Mouse (Mus musculus): ENCODE data around the gene Ankrd63. TPM values are rescaled to one million over a fixed set of nuclear protein-coding genes. Genes with fewer than 3 reads are reported as not detected.

Ankrd63 gene
- polyA plus RNA-seq (2016; fragmentation: Nextera tagmentation; extraction: Ambion mirVana) = not detected in 2 replicates

DNA sequence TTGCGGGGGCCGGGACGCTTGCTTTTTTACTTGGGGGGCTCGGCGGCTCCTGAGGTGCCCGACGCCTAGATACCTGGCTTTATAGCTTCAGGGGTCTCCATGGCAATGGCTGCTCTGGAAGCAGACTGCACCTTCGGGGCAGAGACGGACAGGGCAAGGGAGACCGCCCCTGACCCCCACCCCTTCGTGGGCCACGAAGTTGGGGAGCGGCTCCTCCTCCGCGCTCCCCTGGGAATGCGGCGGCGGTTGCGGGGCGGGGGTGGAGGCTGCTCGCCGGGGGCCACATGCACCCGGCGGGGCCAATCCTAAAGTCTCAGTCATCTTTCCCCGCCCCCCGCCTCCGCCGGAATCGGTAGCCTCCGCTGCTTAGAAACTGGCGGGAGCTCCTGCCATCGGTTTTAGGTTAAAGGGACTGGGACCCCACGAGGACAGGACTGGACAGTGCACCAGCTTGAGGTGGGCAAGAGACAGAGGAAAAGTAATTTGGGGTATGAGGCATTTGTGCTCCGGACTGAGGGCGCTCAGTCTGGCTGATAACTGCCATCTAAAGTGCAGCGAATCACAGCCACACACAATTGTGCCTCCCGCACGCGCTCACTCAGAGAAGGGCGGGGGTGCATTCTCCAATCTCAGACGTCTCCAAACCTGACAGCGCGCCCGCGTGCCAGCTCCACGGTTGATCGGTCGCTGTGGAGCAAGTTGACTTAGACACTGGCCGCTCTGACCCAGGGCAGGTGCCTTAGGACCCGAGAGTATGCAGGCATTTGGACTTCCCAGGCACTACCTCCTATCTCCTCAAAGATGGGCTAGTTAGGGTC is at the start of gene Ankrd63:
TSS of gene Ankrd63 (minus strand) at position 51 of the 818 bp plus-strand sequence.
- Histone ChIP-seq H3K27ac (peak within 1 kb of the TSS; percentile 47), H3K9me3 (replicated peaks) (no peaks in the 10 kb centered on the region), H3K4me3 (peak within 1 kb of the TSS; percentile 50), H3K4me1 (peaks cover 47% of the 10 kb centered on the region), H3K27me3 (ENCODE audit: low read depth, poor library complexity, severe bottlenecking) (peaks cover 100% of the 10 kb centered on the region), H3K36me3 (no peaks in the 10 kb centered on the region)
- 2% methylated on average over 50 of the region's 50 CpGs for WGBS
- no peak for DNase-seq (ENCODE audit: low spot score)

DNA sequence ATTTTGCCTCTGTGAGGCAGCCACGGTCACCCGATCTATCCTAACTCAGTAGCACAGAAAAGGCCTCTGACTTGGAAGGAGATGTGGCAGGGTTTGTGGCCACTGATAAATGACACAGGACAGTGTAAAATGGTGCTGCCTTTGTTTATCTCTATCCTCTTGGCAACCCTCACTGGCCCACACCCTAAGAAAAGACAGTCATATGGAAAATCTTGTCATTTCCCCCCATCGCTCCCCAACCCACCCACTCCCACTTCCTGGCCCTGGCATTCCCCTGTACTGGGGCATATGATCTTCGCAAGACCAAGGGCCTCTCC is 49.0 kb upstream of the Ankrd63 start:
- H3K27ac ChIP-seq = peak overlapping the region; percentile 21; the same call in 1 of the 2 replicates
- H3K36me3 ChIP-seq = 0 out of 2 replicates have a peak, but pooled peaks cover 4% of the 10 kb centered on the region

DNA sequence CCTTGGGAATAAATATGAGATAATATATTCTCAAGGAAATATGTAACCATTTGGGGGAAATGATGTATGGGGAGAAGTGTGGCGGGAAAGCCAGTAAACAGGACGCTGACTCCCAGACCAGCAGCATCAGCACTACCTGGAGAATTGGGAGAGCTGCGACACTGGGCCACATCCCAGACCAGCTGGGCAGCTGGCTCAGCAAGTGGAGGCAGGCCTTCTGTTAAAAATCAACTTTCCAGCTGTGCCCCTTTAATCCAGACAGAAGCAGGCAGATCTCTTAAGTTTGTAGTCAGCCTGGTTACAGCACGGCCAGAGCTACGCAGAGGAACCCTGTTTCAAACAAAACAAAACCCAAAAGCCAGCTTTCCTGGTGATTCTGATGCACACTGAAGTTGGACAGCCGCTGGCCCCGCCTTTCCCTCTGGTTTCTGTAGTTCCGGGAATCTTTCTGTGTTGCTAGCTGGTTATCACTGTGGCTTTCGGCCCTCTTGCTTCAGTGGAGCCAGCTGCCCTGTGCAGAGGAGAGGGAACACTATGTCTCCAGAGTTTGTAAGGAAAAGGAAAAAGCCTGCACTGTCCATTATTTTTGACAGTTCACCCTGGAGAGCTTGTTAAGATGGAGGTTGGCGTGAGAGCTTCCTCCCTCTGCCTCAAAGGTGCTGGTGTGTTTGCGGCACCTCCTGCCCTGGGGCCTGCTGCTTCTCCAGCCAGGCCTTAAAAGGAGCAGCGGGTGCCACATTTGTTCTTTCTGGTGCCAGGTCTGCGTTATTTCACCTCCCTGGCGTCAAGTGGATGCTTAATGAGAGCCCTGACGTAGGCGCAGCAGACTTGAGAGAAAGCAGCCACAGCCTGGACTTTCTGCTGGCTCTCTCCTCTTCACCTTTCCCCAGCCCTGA is 48.4 kb upstream of the Ankrd63 start:
- H3K4me3 ChIP-seq = no peak overlapping the region
- 63% methylated on average over 16 of the region's 16 CpGs for WGBS
- H3K27ac ChIP-seq = peak overlapping the region; percentile 21; the same call in 1 of the 2 replicates
- DNase-seq (ENCODE audit: low spot score) = no peak
- peaks cover 38% of the 10 kb centered on the region for H3K4me1 ChIP-seq
- H3K9me3 ChIP-seq (replicated peaks) = no peaks in the 10 kb centered on the region
- peaks cover 29% of the 10 kb centered on the region for H3K27me3 ChIP-seq (ENCODE audit: low read depth, poor library complexity, severe bottlenecking)
- H3K36me3 ChIP-seq = 0 out of 2 replicates have a peak, but pooled peaks cover 4% of the 10 kb centered on the region

More for the DNA sequence above, 49.0 kb upstream of the Ankrd63 start:
- Histone ChIP-seq H3K9me3 (replicated peaks) (no peaks in the 10 kb centered on the region), H3K4me1 (peaks cover 33% of the 10 kb centered on the region), H3K4me3 (no peak overlapping the region), H3K27me3 (ENCODE audit: low read depth, poor library complexity, severe bottlenecking) (peaks cover 29% of the 10 kb centered on the region)
- 69% methylated on average over 4 of the region's 4 CpGs for WGBS
- DNase-seq (ENCODE audit: low spot score) = no peak

DNA sequence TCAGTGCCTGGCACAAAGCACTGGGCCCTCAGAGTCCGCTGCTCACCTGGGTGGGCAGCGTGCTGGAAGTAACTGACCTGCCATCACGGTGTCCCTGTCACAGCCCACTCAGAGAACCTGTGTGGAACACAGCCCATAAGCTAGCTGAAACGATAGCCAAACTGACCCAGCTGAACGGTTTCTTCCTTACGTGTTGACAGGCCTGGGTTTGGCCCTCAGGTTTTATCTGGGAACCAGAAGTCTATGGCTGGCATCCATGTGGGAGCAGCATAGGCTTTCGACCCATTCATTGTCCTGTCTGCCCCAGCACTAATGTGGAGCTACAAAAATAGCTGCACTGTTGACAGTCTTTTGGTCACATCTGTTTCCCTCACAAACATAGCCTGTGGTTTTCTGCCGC is 46.7 kb upstream of the Ankrd63 start:
- 86% methylated on average over 8 of the region's 8 CpGs for WGBS
- Histone ChIP-seq H3K36me3 (0 out of 2 replicates have a peak, but pooled peaks cover 4% of the 10 kb centered on the region), H3K27me3 (ENCODE audit: low read depth, poor library complexity, severe bottlenecking) (peaks cover 31% of the 10 kb centered on the region), H3K4me3 (no peak overlapping the region), H3K27ac (no peak overlapping the region), H3K9me3 (replicated peaks) (no peaks in the 10 kb centered on the region), H3K4me1 (peaks cover 50% of the 10 kb centered on the region)
- no peak for DNase-seq (ENCODE audit: low spot score)

DNA sequence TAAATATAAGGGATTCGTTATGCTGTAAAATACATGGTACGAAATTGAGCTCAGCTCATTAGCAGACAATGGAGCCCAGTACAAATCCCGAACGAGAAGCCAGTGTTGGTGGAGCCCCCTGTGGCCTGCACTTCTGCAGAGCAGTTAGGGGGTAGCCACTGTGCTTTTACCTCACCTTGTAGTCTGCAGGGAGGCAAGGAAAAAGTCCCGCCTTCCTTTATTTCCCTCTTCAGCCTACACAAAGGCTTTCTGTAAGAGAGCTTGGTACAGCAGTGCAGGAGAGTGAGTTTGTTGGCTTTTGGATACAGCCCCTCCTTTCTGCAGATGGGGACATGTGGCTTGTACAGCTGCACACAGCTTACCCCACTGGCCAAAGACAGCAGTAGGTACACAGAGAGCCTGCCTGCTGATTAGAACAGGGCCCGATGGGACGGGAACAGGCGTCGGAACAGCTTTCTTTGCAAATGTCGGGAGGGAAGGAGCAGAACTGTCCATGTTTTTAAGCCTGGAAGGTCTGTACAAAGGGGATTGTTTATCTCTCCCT is 45.6 kb upstream of the Ankrd63 start:
- peak overlapping the region; percentile 46; the same call in 1 of the 2 replicates for H3K27ac ChIP-seq
- H3K9me3 ChIP-seq (replicated peaks) = no peaks in the 10 kb centered on the region
- 0 out of 2 replicates have a peak, but pooled peaks cover 4% of the 10 kb centered on the region for H3K36me3 ChIP-seq
- H3K4me3 ChIP-seq = no peak overlapping the region
- WGBS = 51% methylated on average over 10 of the region's 10 CpGs
- no peak for DNase-seq (ENCODE audit: low spot score)
- H3K4me1 ChIP-seq = peaks cover 61% of the 10 kb centered on the region
- peaks cover 40% of the 10 kb centered on the region for H3K27me3 ChIP-seq (ENCODE audit: low read depth, poor library complexity, severe bottlenecking)

DNA sequence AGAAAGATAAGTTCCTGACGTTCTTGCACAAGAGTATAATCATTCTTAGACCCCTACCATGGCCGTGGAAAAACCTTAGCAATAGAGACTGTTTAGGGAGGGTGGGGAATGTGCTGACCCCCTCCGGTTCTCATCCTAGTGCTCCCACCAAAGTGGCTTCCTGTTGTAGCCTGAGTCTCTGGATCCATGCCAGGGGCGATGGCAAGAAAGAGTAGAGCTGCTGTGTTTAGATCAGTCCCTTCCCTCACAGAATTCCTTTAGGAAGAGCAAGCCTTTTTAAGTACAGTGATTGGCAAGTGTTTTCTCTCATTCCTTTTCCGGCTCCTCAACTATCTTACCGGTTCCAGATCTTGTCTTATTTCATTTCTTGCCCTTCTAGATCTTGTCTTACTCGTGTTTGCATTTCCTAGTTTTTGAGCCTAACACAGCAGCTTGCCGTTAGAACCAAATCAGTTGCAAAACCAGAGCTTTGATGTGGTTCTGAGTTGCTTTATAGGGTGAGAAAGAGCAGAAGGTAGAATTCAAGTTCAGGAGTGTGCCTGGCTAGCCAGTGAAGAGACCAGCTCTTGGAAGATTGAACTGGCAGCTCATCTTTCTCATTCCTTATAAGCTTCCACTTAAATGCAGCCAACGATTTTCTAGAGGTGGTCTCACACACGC is 43.7 kb upstream of the Ankrd63 start:
- WGBS = 46% methylated on average over 10 of the region's 10 CpGs
- 0 out of 2 replicates have a peak, but pooled peaks cover 4% of the 10 kb centered on the region for H3K36me3 ChIP-seq
- no peak for DNase-seq (ENCODE audit: low spot score)
- H3K9me3 ChIP-seq (replicated peaks) = no peaks in the 10 kb centered on the region
- H3K4me3 ChIP-seq = peak overlapping the region; percentile 90
- H3K4me1 ChIP-seq = peaks cover 59% of the 10 kb centered on the region
- peaks cover 57% of the 10 kb centered on the region for H3K27me3 ChIP-seq (ENCODE audit: low read depth, poor library complexity, severe bottlenecking)
- no peak overlapping the region for H3K27ac ChIP-seq

DNA sequence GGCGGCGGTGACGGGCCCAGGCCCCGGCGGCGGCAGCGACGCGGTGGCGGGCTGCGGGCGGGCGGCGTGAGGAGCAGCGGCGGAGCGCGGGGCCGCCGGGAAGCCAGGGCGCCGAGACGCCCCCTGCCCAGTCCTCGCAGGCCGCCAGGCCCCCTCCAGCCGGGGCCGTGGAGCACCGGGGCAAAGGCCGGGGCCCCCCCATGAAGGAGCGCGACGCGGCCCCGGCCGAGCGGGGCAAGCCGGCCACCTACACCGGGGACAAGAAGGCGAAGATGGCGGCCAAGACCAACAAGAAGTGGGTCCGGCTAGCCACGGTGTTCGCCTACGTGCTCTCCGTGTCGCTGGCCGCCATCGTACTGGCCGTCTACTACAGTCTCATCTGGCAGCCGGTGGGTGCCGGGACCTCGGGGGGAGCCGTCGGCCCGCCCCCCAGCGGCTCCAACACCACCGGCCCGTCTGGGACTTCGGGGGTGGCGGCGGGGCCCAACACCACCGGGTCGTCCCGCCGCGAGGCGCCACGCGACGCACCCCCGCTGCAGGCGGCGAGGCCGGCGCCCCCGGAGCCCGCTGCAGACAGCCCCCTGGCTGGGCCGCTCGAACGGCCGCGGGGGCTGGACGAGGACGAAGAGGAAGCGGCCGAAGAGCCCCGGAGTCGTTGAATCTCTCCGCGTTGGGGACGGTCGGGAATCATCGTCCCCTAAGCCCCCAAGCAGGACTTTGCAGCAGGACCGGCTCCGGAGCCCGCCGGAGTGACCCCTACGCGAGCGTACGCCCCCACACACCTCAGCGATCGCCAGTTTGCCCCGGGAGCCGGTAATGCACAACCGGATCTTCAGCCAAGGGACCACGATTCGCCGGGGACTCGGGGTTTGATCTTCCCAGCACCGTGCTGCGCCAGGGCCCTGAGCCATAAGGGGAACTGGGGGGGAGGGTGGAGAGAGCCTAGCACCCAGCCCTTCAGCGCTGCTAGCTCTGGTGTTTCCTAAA is 42.4 kb upstream of the Ankrd63 start:
- Histone ChIP-seq H3K27me3 (ENCODE audit: low read depth, poor library complexity, severe bottlenecking) (peaks cover 62% of the 10 kb centered on the region), H3K36me3 (0 out of 2 replicates have a peak, but pooled peaks cover 4% of the 10 kb centered on the region), H3K9me3 (replicated peaks) (no peaks in the 10 kb centered on the region), H3K4me1 (peaks cover 53% of the 10 kb centered on the region), H3K27ac (peak overlapping the region; percentile 89), H3K4me3 (peak overlapping the region; percentile 90)
- 6% methylated on average over 113 of the region's 113 CpGs for WGBS
- peak; percentile 66 for DNase-seq (ENCODE audit: low spot score)

DNA sequence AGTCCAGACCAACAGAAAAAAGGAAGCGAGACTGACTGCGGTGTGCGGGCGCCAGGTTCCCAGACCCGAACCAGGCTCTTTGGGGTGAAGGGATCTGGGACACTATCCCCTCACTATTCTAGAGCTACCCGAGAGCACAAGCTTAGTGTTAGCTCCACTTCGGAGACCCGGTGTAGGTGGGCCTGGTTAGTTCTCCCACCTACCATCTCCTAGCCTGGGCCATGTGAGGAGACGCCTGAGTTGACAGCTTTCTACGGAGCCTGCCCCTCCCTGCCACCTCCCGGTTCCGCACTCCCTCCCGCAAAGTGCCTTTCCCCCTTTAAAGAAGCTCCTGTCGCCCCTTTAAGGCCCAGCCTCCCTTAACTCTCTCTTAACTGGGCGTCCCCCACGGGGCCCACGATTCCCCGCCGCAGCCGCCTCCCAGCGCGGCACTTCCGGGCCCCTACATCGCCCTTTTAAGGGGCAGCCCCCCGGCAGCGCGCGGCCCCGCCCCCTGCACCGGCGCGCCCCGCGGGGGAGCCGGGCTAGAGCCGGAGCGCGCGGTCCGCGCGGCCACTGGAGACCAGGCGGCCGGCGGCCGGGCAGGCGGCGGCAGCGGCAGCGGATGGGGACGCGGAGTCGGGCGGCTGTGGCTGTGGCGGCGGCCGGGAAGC is 41.6 kb upstream of the Ankrd63 start, which contains the start of gene Inafm2:
TSS of gene Inafm2 (plus strand) at position 527 of the 653 bp plus-strand sequence.
- Histone ChIP-seq H3K27me3 (ENCODE audit: low read depth, poor library complexity, severe bottlenecking) (peaks cover 62% of the 10 kb centered on the region), H3K27ac (peak within 1 kb of the TSS; percentile 89), H3K9me3 (replicated peaks) (no peaks in the 10 kb centered on the region), H3K36me3 (0 out of 2 replicates have a peak, but pooled peaks cover 4% of the 10 kb centered on the region), H3K4me3 (peak within 1 kb of the TSS; percentile 90), H3K4me1 (peaks cover 50% of the 10 kb centered on the region)
- DNase-seq (ENCODE audit: low spot score) = peak; percentile 94
- WGBS = 16% methylated on average over 57 of the region's 57 CpGs

DNA sequence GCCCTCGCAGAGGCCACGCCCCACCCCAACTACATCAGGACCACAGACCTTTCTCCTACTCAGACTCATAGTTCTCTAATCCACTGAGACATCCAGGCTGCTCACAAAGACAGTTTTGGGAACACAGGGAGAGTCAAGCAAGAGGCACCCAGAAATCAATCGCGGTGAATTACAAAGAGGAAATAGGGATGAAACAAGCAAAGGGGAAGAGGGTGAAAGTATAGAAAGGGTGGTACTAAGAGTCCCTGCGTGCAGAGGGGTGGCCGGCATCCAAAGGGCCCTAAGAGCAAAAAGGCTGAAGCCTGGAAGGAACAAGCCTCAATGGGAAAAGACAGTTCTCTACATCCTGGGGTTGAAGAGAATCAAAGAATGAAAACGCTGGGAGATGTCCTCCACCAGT is 40.9 kb upstream of the Ankrd63 start:
- peak overlapping the region; percentile 90; the same call in 1 of the 2 replicates for H3K4me3 ChIP-seq
- no peak for DNase-seq (ENCODE audit: low spot score)
- H3K9me3 ChIP-seq (replicated peaks) = no peaks in the 10 kb centered on the region
- peaks cover 62% of the 10 kb centered on the region for H3K27me3 ChIP-seq (ENCODE audit: low read depth, poor library complexity, severe bottlenecking)
- peaks cover 44% of the 10 kb centered on the region for H3K4me1 ChIP-seq
- 0 out of 2 replicates have a peak, but pooled peaks cover 4% of the 10 kb centered on the region for H3K36me3 ChIP-seq
- 8% methylated on average over 7 of the region's 7 CpGs for WGBS
- H3K27ac ChIP-seq = no peak overlapping the region

DNA sequence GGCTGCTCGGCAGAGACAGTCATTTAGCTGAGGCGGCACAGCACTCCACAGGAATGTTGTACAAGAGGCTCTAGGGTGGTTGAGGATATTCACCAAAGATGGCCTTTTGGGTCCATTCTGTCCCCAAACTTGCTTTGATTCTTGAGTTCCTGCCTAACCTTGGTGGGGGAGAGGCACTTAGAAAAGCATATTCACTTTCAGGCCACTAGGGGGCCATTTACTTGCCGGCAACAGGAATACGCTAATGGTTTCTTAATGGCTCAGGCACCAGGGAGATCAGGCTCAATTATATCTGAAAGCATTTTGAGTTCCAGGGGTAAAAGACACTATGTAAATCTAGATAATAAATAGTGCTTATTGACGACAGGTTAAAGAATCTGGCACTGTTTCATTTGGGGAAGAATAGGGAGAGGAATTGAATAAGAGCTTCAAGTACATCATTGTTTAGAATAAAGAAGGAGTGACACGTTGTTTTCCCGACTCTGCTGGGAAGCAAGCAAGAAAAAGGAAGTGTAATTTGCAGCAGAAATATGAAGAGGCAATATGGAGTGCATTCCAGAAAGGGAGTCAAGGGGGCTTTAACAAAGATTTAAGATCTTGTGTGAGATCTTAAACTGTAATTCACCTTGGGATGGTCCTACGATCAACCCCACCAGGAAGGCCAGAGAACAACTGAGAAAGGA is 39.6 kb upstream of the Ankrd63 start:
- no peak overlapping the region for H3K4me3 ChIP-seq
- no peaks in the 10 kb centered on the region for H3K36me3 ChIP-seq
- no peak overlapping the region for H3K27ac ChIP-seq
- H3K27me3 ChIP-seq (ENCODE audit: low read depth, poor library complexity, severe bottlenecking) = peaks cover 52% of the 10 kb centered on the region
- 29% methylated on average over 8 of the region's 8 CpGs for WGBS
- peaks cover 34% of the 10 kb centered on the region for H3K4me1 ChIP-seq
- no peaks in the 10 kb centered on the region for H3K9me3 ChIP-seq (replicated peaks)
- DNase-seq (ENCODE audit: low spot score) = peak; percentile 40

Measured in limb, embryonic 10.5 days (tissue).